Mouse (Mus musculus): ENCODE measurements at regions not wholly inside any gene's neighbourhood (a gene's known extent, or its start where the extent isn't known, plus 50 kb on each side); places are given as distances from the start of the nearest gene placed in this dataset.
A peak's percentile ranks its signal among the peaks of the same experiment; 100 is the strongest.

DNA sequence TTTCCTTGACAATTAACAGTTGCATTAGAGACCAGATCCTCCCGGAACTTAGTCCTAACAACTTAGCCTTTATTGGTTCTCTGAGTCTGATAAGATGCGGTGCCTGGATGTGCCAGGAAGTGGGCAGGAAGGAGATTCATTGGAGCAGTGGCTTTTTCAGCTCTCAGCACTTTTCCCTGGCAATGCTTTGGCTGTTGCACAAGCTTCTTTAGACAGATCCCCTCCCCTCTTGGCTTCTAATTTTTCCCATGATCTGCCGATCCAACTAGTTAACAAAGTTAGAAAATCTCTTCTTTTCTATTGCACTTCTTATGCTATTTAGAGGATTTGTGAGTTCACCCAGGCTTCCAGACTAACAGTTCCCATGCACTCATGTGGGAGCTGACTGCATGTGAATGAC lies 211.1 kb upstream of the Xrcc4 start:
- Histone ChIP-seq H3K4me3 (replicated peaks; ENCODE audit: insufficient read depth, low read depth, low read length) (no peak overlapping the region), H3K27me3 (ENCODE audit: control insufficient read depth, insufficient read depth, low read length) (no peaks in the 10 kb centered on the region), H3K27ac (ENCODE audit: insufficient read depth, low read length) (no peak overlapping the region), H3K4me1 (ENCODE audit: control insufficient read depth, insufficient read depth, low read length) (no peaks in the 10 kb centered on the region)
- TF ChIP-seq CTCF (IDR thresholded peaks at IDR 0.05; ENCODE audit: borderline replicate concordance, insufficient read depth, low read depth, low read length) (no peak), POLR2A (IDR thresholded peaks at IDR 0.05; ENCODE audit: borderline replicate concordance, insufficient read depth, low read length) (no peak)
- WGBS: 64% methylated on average over 3 of the region's 3 CpGs
- no peak for DNase-seq

DNA sequence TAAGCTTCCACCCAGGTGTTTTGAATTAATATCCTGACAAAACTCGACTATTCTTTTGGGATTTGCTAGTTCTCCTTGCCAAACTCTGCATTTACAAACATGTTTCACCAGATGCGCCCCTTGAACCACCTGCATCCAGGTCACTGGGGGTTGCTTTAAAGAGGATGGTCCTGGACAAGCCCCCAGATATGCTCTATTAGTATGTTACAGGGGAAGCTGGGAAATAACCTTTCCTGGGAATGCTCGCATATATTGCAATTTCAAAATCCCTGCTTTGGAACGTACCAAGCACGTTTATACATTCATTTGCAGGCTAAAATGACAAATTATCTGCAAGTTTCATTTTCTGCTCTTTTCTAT lies 205.2 kb upstream of the Xrcc4 start:
- DNase-seq: no peak
- no peak for TF ChIP-seq POLR2A (IDR thresholded peaks at IDR 0.05; ENCODE audit: borderline replicate concordance, insufficient read depth, low read length)
- no peak for TF ChIP-seq CTCF (IDR thresholded peaks at IDR 0.05; ENCODE audit: borderline replicate concordance, insufficient read depth, low read depth, low read length)
- Histone ChIP-seq H3K4me3 (replicated peaks; ENCODE audit: insufficient read depth, low read depth, low read length) (no peak overlapping the region), H3K4me1 (ENCODE audit: control insufficient read depth, insufficient read depth, low read length) (no peaks in the 10 kb centered on the region), H3K27me3 (ENCODE audit: control insufficient read depth, insufficient read depth, low read length) (no peaks in the 10 kb centered on the region), H3K27ac (ENCODE audit: insufficient read depth, low read length) (no peak overlapping the region)
- WGBS: 83% methylated on average over 5 of the region's 5 CpGs

DNA sequence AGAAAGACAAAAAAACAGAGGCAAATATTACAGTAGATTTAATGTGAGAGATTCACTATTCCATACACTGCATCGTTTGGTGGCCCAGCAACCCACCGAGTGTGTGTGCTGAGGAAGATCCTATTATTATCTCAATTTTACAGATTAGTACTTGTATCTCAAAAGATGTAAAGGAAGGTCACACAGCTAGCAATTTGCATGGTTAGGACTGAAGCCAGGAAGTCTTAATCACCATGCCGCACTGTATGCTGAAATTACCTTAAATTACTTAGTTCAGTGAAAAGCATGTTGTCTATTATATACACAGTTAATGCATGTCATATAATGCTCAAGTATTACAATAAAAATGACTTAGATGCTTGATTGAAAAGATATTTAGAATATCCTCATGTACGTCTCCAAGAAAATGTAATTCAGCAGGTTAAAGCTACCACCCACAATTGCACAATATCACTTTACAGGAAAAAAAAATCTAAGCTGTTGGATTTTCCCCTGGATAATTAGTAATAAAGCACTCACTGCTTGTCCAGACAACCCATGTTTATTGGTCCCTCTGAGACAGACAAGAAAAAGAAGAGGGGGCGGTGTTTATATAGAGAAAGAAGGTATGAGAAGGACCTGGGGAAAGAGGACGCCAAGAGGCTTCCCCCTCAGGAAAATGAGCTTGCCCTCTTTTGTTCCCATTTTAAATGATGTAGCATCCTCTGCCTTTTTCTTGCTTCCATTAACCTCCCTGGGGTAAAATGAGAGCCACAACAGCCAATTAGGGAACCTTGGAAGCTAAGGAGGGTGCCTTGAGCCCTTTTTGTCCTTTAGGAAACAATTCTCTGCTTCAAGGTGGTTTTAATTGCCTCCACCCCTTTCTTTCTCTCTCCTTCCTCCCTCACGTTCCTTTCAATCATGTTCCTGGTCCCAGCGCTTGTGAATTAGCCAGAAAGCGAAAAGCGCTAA lies 204.6 kb upstream of the Xrcc4 start:
- DNase-seq: no peak
- no peak for TF ChIP-seq POLR2A (IDR thresholded peaks at IDR 0.05; ENCODE audit: borderline replicate concordance, insufficient read depth, low read length)
- TF ChIP-seq CTCF (IDR thresholded peaks at IDR 0.05; ENCODE audit: borderline replicate concordance, insufficient read depth, low read depth, low read length): no peak
- Histone ChIP-seq H3K4me1 (ENCODE audit: control insufficient read depth, insufficient read depth, low read length) (no peaks in the 10 kb centered on the region), H3K27me3 (ENCODE audit: control insufficient read depth, insufficient read depth, low read length) (no peaks in the 10 kb centered on the region), H3K4me3 (replicated peaks; ENCODE audit: insufficient read depth, low read depth, low read length) (no peak overlapping the region), H3K27ac (ENCODE audit: insufficient read depth, low read length) (no peak overlapping the region)
- WGBS: 66% methylated on average over 10 of the region's 10 CpGs

DNA sequence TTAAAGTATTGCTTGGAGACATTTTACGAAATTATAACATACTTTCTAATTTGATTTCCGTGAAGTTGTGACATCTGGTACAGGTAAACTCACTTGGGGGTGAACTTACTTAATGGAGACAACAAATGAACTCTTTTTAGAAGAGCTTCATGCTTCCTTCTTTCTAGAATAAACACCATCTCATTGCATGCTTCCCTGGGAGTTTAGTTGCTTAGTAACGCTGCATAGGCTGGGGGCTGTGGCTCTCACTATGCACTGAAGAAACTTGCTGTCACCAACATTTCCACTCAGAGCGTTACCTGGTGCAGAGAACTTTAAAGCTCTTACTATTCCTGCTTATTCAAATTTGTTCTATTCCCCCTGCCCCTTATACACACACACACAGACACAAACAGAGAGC lies 203.5 kb upstream of the Xrcc4 start:
- H3K4me3 ChIP-seq (replicated peaks; ENCODE audit: insufficient read depth, low read depth, low read length): no peak overlapping the region
- 24% methylated on average over 4 of the region's 4 CpGs for WGBS
- no peak for TF ChIP-seq CTCF (IDR thresholded peaks at IDR 0.05; ENCODE audit: borderline replicate concordance, insufficient read depth, low read depth, low read length)
- no peak for TF ChIP-seq POLR2A (IDR thresholded peaks at IDR 0.05; ENCODE audit: borderline replicate concordance, insufficient read depth, low read length)
- H3K27ac ChIP-seq (ENCODE audit: insufficient read depth, low read length): no peak overlapping the region
- no peaks in the 10 kb centered on the region for H3K4me1 ChIP-seq (ENCODE audit: control insufficient read depth, insufficient read depth, low read length)
- no peak for DNase-seq
- no peaks in the 10 kb centered on the region for H3K27me3 ChIP-seq (ENCODE audit: control insufficient read depth, insufficient read depth, low read length)

DNA sequence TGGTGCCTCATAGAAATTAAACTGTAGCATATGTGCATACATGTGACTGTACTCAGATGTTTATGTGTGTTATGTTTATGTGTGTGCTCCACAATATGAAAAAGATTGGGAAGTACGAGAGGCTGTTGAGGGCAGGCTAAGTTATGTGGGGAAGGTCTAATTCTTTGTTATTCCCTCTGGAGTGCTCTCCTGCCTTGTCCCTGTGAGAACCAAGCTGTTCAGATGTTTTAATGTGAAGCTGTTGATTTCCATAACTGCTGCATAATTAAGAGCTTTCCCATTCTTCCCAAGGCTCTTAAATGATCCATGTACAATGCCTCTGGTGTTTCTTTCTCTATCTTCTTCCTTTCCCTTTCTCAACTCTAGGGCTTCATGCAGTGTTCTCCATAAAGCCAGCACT lies 202.7 kb upstream of the Xrcc4 start:
- no peak overlapping the region for H3K27ac ChIP-seq (ENCODE audit: insufficient read depth, low read length)
- WGBS: 56% methylated on average over 1 of the region's 1 CpGs
- no peak overlapping the region for H3K4me3 ChIP-seq (replicated peaks; ENCODE audit: insufficient read depth, low read depth, low read length)
- no peak for TF ChIP-seq CTCF (IDR thresholded peaks at IDR 0.05; ENCODE audit: borderline replicate concordance, insufficient read depth, low read depth, low read length)
- TF ChIP-seq POLR2A (IDR thresholded peaks at IDR 0.05; ENCODE audit: borderline replicate concordance, insufficient read depth, low read length): no peak
- H3K27me3 ChIP-seq (ENCODE audit: control insufficient read depth, insufficient read depth, low read length): no peaks in the 10 kb centered on the region
- no peaks in the 10 kb centered on the region for H3K4me1 ChIP-seq (ENCODE audit: control insufficient read depth, insufficient read depth, low read length)
- DNase-seq: no peak

DNA sequence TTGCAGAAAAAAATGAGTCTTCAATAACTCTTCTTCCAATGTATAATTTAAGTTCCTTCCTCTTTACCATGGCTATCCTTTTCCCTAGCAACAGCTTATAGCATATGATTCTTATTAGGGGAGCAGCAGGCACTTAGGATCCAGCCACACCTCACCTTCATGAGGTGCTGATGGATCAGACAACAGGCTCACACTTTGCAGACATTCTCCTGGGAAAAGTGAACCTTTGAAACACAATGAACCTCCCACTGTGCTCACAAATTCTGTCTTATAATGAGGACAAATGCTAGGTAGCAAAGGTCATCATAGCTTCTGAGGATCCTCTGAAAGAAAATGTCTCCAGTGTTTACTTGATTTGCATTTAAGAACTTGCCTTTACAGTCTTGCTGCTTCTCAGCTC lies 191.6 kb upstream of the Xrcc4 start:
- no peak overlapping the region for H3K4me3 ChIP-seq (replicated peaks; ENCODE audit: insufficient read depth, low read depth, low read length)
- H3K27me3 ChIP-seq (ENCODE audit: control insufficient read depth, insufficient read depth, low read length): no peaks in the 10 kb centered on the region
- H3K27ac ChIP-seq (ENCODE audit: insufficient read depth, low read length): no peak overlapping the region
- DNase-seq: no peak
- TF ChIP-seq CTCF (IDR thresholded peaks at IDR 0.05; ENCODE audit: borderline replicate concordance, insufficient read depth, low read depth, low read length) (no peak), POLR2A (IDR thresholded peaks at IDR 0.05; ENCODE audit: borderline replicate concordance, insufficient read depth, low read length) (no peak)
- peaks cover 3% of the 10 kb centered on the region; the same call in 1 of the 2 replicates for H3K4me1 ChIP-seq (ENCODE audit: control insufficient read depth, insufficient read depth, low read length)

DNA sequence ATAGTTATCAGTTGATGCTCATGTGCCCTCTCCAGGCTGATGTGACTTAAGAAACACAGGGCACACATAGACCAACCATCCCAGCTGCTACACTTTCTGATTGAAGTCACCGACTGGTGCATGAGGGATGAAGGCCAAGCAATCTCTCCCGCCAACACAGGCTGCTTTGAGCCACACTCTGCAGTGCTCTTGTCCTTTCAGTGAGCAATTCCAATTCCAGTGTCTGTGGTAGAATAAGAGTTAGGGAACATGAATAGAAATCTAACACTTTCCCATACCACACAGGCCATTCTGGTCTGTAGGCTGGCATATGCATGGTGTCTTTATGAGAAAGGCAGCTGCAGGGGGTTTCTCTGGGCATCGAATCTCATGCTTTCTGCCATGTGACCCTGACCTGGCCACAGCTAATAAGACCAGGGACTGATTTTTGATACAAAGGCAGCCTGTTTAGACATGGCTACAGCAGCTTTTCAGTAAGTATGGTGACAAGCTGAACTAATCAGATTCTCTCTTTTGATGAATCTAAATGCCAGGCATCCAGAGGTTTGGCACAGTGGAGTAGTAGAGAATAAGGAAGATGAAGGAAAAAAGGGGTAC lies 190.5 kb upstream of the Xrcc4 start:
- Histone ChIP-seq H3K27me3 (ENCODE audit: control insufficient read depth, insufficient read depth, low read length) (no peaks in the 10 kb centered on the region), H3K4me3 (replicated peaks; ENCODE audit: insufficient read depth, low read depth, low read length) (no peak overlapping the region), H3K27ac (ENCODE audit: insufficient read depth, low read length) (no peak overlapping the region), H3K4me1 (ENCODE audit: control insufficient read depth, insufficient read depth, low read length) (peaks cover 3% of the 10 kb centered on the region; the same call in 1 of the 2 replicates)
- 10% methylated on average over 3 of the region's 3 CpGs for WGBS
- DNase-seq: no peak
- no peak for TF ChIP-seq CTCF (IDR thresholded peaks at IDR 0.05; ENCODE audit: borderline replicate concordance, insufficient read depth, low read depth, low read length)

DNA sequence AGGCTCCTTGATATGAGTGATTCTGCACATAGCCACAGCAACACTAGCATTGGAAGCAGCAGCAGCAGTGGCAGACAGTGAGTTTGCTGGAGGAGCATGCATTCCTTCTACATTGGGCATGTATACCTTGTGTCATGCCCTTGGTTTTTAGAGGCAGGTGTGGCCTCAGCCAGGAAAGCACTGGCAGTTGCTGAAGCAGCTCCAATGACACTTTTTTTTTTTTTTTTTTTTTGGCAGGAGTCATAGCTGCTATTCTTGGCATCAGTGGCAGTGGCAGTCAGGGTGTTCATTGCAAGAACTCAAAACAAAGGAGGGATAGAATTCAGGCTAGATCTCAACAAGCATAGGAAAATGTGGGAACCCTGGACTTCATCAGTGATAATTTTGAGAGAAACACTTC lies 189.9 kb upstream of the Xrcc4 start:
- TF ChIP-seq POLR2A (IDR thresholded peaks at IDR 0.05; ENCODE audit: borderline replicate concordance, insufficient read depth, low read length) (no peak), CTCF (IDR thresholded peaks at IDR 0.05; ENCODE audit: borderline replicate concordance, insufficient read depth, low read depth, low read length) (no peak)
- peaks cover 3% of the 10 kb centered on the region; the same call in 1 of the 2 replicates for H3K4me1 ChIP-seq (ENCODE audit: control insufficient read depth, insufficient read depth, low read length)
- DNase-seq: peak in 1 of 2 experiments; percentile 6
- H3K4me3 ChIP-seq (replicated peaks; ENCODE audit: insufficient read depth, low read depth, low read length): no peak overlapping the region
- H3K27me3 ChIP-seq (ENCODE audit: control insufficient read depth, insufficient read depth, low read length): no peaks in the 10 kb centered on the region
- H3K27ac ChIP-seq (ENCODE audit: insufficient read depth, low read length): no peak overlapping the region
